Mouse (Mus musculus) heart, embryonic 14.5 days (tissue): ENCODE data around the gene Rreb1. TPM values are rescaled to one million over a fixed set of nuclear protein-coding genes. Genes with fewer than 3 reads are reported as not detected.

Experiments used
- ATAC-seq: fragments of 200-750 bp; cut with Nextera tagmentation; 2 replicates; pipeline ENCODE4 v1.8.0; 2017; ENCODE audit warnings: low read depth, moderate TSS enrichment; ENCODE audit not compliant: insufficient number of reproducible peaks, insufficient read depth, low FRiP score
- H3K27ac ChIP-seq, 2 experiments: fragments of 200-500 bp in 1 of 2; fragments of 300-500 bp in 1 of 2; sonication (generic) in 1 of 2; replicated peaks in 1 of 2; 2 replicates each; pipeline ENCODE4 v1.5.1; 2012 to 2014; ENCODE audit warnings: low read depth in 2 of 2, low read length in 2 of 2, control low read depth in 1 of 2, mild to moderate bottlenecking in 1 of 2, mixed read lengths in 1 of 2; ENCODE audit not compliant: control insufficient read depth in 1 of 2, insufficient read depth in 1 of 2
- H3K27me3 ChIP-seq: fragments of 300-500 bp; sonication (generic); 2 replicates; pipeline ENCODE4 v1.6.1; 2014; ENCODE audit warnings: mild to moderate bottlenecking, low read length, control low read depth; ENCODE audit not compliant: control insufficient read depth, insufficient read depth
- H3K36me3 ChIP-seq: fragments of 300-500 bp; sonication (generic); 2 replicates; pipeline ENCODE4 v1.6.1; 2014; ENCODE audit warnings: mild to moderate bottlenecking, control low read depth, low read length, mixed read lengths; ENCODE audit not compliant: control insufficient read depth, insufficient read depth
- H3K4me1 ChIP-seq, 2 experiments: fragments of 200-500 bp in 1 of 2; fragments of 300-500 bp in 1 of 2; sonication (generic) in 1 of 2; 2 replicates each; pipeline ENCODE4 v1.6.1; 2012 to 2014; ENCODE audit warnings: low read length in 2 of 2, control low read depth in 1 of 2, mixed read lengths in 1 of 2; ENCODE audit not compliant: control insufficient read depth in 2 of 2, insufficient read depth in 2 of 2
- H3K4me2 ChIP-seq: fragments of 300-500 bp; sonication (generic); 2 replicates; pipeline ENCODE4 v1.6.1; 2014; ENCODE audit warnings: mild to moderate bottlenecking, low read length
- H3K4me3 ChIP-seq, 2 experiments: fragments of 200-500 bp in 1 of 2; fragments of 300-500 bp in 1 of 2; sonication (generic) in 1 of 2; 2 replicates each; pipeline ENCODE4 v1.5.1; 2012 to 2014; ENCODE audit warnings: low read length in 2 of 2, mild to moderate bottlenecking in 2 of 2, control low read depth in 1 of 2, low read depth in 1 of 2, moderate library complexity in 1 of 2; ENCODE audit not compliant: control insufficient read depth in 1 of 2, insufficient read depth in 1 of 2
- H3K9ac ChIP-seq: fragments of 300-500 bp; sonication (generic); 2 replicates; pipeline ENCODE4 v1.6.1; 2014; ENCODE audit warnings: mild to moderate bottlenecking, low read length
- H3K9me3 ChIP-seq: fragments of 300-500 bp; sonication (generic); 2 replicates; pipeline ENCODE4 v1.6.1; 2016; ENCODE audit warnings: low read length, control low read depth; ENCODE audit not compliant: control insufficient read depth
- WGBS: fragments of 180-500 bp; shearing (Covaris S2); extraction: QIAGEN DNeasy Blood & Tissue Kit; methylation state at CpG from one replicate; pipeline ENCODE4 v1.1.7; 2014; 5-methylcytosine and 5-hydroxymethylcytosine counted together
- polyA plus RNA-seq: library from polyadenylated mRNA; unstranded; fragments of >200 nt; fragmentation: Nextera tagmentation; extraction: Ambion mirVana; gene quantifications from 2 replicates; pipeline ENCODE4 v1.2.1, GENCODE M21; 2014

Gene Rreb1
- polyA plus RNA-seq, 1 experiment from 2014 or later = 17.8 TPM

- peak overlapping the region; percentile 66 for H3K9ac ChIP-seq
- H3K36me3 ChIP-seq = no peaks in the 10 kb centered on the region
- peak overlapping the region; percentile 70 for H3K4me2 ChIP-seq
- peaks cover 24 to 27% of the 10 kb centered on the region in 2 experiments for H3K4me1 ChIP-seq
- H3K4me3 ChIP-seq = peak overlapping the region; percentile 42 to 47
- no peak overlapping the region for H3K27ac ChIP-seq
- no peaks in the 10 kb centered on the region for H3K9me3 ChIP-seq
- WGBS = 1% methylated on average over 11 of the region's 12 CpGs
- no peak for ATAC-seq
- H3K27me3 ChIP-seq = no peaks in the 10 kb centered on the region
These were observed 185.3 kb downstream of the Rreb1 start for GRCm38 (mm10) chr13:37963354-37964007.

- 45% methylated on average over 20 of the region's 20 CpGs for WGBS
- Histone ChIP-seq H3K27ac (no peak overlapping the region), H3K36me3 (no peaks in the 10 kb centered on the region), H3K27me3 (no peaks in the 10 kb centered on the region), H3K9ac (peak overlapping the region; percentile 66; the same call in 1 of the 2 replicates), H3K9me3 (no peaks in the 10 kb centered on the region), H3K4me1 (peaks cover 24 to 27% of the 10 kb centered on the region in 2 experiments), H3K4me2 (peak overlapping the region; percentile 70), H3K4me3 (peak overlapping the region in 1 of 2 experiments; percentile 42; a peak in 1 of 4 replicates)
- ATAC-seq = peak; percentile 27; the same call in 1 of the 2 replicates
These were observed 186.2 kb downstream of the Rreb1 start for GRCm38 (mm10) chr13:37964128-37965087.

- no peaks in the 10 kb centered on the region for H3K36me3 ChIP-seq
- H3K4me2 ChIP-seq = no peak overlapping the region
- no peaks in the 10 kb centered on the region for H3K9me3 ChIP-seq
- no peak overlapping the region for H3K27ac ChIP-seq
- no peak overlapping the region for H3K4me3 ChIP-seq
- 50% methylated on average over 17 of the region's 17 CpGs for WGBS
- no peaks in the 10 kb centered on the region for H3K27me3 ChIP-seq
- no peak overlapping the region for H3K9ac ChIP-seq
- peaks cover 24 to 29% of the 10 kb centered on the region in 2 experiments for H3K4me1 ChIP-seq
- no peak for ATAC-seq
These were observed 187.1 kb downstream of the Rreb1 start for GRCm38 (mm10) chr13:37965126-37965914.

- ATAC-seq = no peak
- H3K9ac ChIP-seq = no peak overlapping the region
- H3K4me1 ChIP-seq = peaks cover 26 to 29% of the 10 kb centered on the region in 2 experiments
- no peaks in the 10 kb centered on the region for H3K9me3 ChIP-seq
- no peak overlapping the region for H3K27ac ChIP-seq
- 81% methylated on average over 15 of the region's 15 CpGs for WGBS
- no peaks in the 10 kb centered on the region for H3K36me3 ChIP-seq
- H3K4me3 ChIP-seq = no peak overlapping the region
- peak overlapping the region; percentile 8; the same call in 1 of the 2 replicates for H3K4me2 ChIP-seq
- H3K27me3 ChIP-seq = no peaks in the 10 kb centered on the region
These were observed 188.3 kb downstream of the Rreb1 start for GRCm38 (mm10) chr13:37966256-37967051.

- Histone ChIP-seq H3K27me3 (no peaks in the 10 kb centered on the region), H3K4me3 (no peak overlapping the region), H3K36me3 (no peaks in the 10 kb centered on the region), H3K4me2 (peak overlapping the region; percentile 8; the same call in 1 of the 2 replicates), H3K27ac (no peak overlapping the region), H3K9me3 (no peaks in the 10 kb centered on the region), H3K9ac (no peak overlapping the region), H3K4me1 (peaks cover 26 to 29% of the 10 kb centered on the region in 2 experiments)
- 32% methylated on average over 12 of the region's 12 CpGs for WGBS
- ATAC-seq = no peak
These were observed 188.8 kb downstream of the Rreb1 start for GRCm38 (mm10) chr13:37967052-37967437.

- H3K4me1 ChIP-seq = peaks cover 26 to 29% of the 10 kb centered on the region in 2 experiments
- H3K27ac ChIP-seq = no peak overlapping the region
- WGBS = 65% methylated on average over 10 of the region's 10 CpGs
These were observed 189.4 kb downstream of the Rreb1 start for GRCm38 (mm10) chr13:37967565-37967964.

More at GRCm38 (mm10) chr13:37967565-37967964, 189.4 kb downstream of the Rreb1 start:
- H3K4me2 ChIP-seq = 0 out of 2 replicates have a peak overlapping the region, but pooled peaks have one; percentile 8
- no peaks in the 10 kb centered on the region for H3K36me3 ChIP-seq
- H3K9ac ChIP-seq = no peak overlapping the region
- H3K4me3 ChIP-seq = no peak overlapping the region
- no peaks in the 10 kb centered on the region for H3K9me3 ChIP-seq
- H3K27me3 ChIP-seq = no peaks in the 10 kb centered on the region
- no peak for ATAC-seq
